Mouse (Mus musculus) embryonic fibroblast, embryonic 13.5 days (primary cell): Measurements from ENCODE around the gene Zfp950. TPM values are rescaled to one million over a fixed set of nuclear protein-coding genes. Genes with fewer than 3 reads are reported as not detected.
"Not testable (repeated sequence)": the region's sequence is repeated elsewhere in the genome, so short reads cannot be mapped to it uniquely, and the experiment has no call there.

Experiments
- H3K27ac ChIP-seq: 2 replicates; pipeline ENCODE4 v1.5.1; 2012; ENCODE audit warnings: low read length, control low read depth, inconsistent platforms; ENCODE audit not compliant: insufficient read depth
- H3K4me1 ChIP-seq: 2 replicates; pipeline ENCODE4 v1.6.1; 2011; ENCODE audit warnings: low read length; ENCODE audit not compliant: control insufficient read depth, insufficient read depth
- H3K4me3 ChIP-seq: 2 replicates; pipeline ENCODE4 v1.5.1; 2011; ENCODE audit warnings: mild to moderate bottlenecking, control low read depth, low read length; ENCODE audit not compliant: insufficient read depth
- CTCF ChIP-seq: IDR thresholded peaks from 2 replicates; pipeline ENCODE4 v1.5.1; 2011; ENCODE audit warnings: mild to moderate bottlenecking, control low read depth, low read length, moderate library complexity, borderline replicate concordance; ENCODE audit not compliant: insufficient read depth
- POLR2A ChIP-seq: IDR thresholded peaks from 2 replicates; pipeline ENCODE4 v1.6.1; 2011; ENCODE audit warnings: low read depth, mild to moderate bottlenecking, control low read depth, low read length, moderate library complexity
- polyA plus RNA-seq: library from polyadenylated mRNA; stranded (reverse); fragments of >200 nt; gene quantifications from 2 replicates; pipeline ENCODE4 v1.2.4, GENCODE M21; 2011; ENCODE audit warnings: low read depth; ENCODE audit not compliant: missing spikeins, insufficient read length

Zfp950 gene
- polyA plus RNA-seq, result 24.6 and 39.8 TPM in 2 replicates

DNA sequence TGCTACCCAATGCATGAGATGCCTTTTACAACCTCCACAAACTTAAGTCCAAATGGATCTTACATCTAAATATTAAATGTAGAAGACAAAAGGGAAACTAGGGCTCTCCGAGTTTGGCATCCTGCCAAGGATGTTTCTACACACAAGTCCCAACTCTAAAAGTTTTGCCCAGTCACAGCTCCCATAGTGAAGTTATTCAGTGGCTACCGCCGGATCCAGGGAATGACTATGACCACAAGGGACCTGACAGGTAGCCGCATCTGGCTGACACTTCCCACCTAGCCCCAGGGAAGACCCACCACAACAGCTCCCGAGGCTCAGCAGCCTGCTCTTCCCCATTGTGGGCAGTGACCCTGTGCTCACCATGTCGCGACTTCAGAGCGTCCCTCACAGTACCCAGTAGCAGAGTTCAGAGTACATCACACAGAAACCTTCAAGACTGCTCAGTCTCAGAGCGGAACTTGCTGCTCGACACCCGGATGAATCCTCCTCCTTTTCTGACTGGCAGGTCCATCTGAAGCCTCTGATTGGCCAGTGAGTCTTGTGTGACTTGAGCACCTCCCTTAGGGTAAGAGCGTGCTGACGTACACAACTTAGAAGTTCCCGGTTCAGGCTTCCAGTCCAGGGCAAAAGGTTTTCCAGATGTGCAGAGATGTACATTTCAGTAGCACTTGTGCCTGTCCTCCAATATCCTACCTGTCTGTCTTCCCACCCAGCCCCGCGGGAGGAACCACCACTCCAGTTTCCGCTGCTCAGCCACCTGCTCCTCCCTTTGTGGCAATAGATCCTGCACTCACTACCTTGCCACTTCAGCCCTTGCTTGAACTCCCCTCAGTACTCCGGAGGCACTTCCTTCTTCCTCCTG is at the start of gene Zfp950:
Gene Zfp950 (minus strand): TSS at position 499 of the 865 bp plus-strand sequence.
- H3K4me1 ChIP-seq, result 0 out of 2 replicates have a peak, but pooled peaks cover 3% of the 10 kb centered on the region
- no peak within 1 kb of the TSS for H3K27ac ChIP-seq
- H3K4me3 ChIP-seq, result peak within 1 kb of the TSS; percentile 92
- no peak for TF ChIP-seq CTCF
- peak; percentile 80 for TF ChIP-seq POLR2A

DNA sequence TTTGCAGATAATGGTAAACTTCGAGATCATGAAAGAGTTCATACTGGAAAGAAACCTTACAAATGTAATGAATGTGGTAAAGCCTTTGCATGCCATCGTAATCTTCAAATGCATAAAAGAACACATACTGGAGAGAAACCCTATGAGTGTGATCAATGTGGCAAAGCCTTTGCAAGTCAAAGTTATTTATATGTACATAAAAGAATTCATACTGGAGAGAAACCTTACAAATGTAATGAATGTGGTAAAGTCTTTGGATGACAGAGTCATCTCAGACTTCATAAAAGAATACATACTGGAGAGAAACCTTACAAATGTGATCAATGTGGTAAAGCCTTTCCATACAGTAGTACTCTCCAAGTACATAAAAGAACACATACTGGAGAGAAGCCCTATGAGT is 43.0 kb upstream of the Zfp950 start, which contains the start of gene Gm6020:
Gene Gm6020 (plus strand): TSS at position 301 of the 400 bp plus-strand sequence.
- not testable (repeated sequence) for H3K4me3 ChIP-seq, H3K27ac ChIP-seq, H3K4me1 ChIP-seq

DNA sequence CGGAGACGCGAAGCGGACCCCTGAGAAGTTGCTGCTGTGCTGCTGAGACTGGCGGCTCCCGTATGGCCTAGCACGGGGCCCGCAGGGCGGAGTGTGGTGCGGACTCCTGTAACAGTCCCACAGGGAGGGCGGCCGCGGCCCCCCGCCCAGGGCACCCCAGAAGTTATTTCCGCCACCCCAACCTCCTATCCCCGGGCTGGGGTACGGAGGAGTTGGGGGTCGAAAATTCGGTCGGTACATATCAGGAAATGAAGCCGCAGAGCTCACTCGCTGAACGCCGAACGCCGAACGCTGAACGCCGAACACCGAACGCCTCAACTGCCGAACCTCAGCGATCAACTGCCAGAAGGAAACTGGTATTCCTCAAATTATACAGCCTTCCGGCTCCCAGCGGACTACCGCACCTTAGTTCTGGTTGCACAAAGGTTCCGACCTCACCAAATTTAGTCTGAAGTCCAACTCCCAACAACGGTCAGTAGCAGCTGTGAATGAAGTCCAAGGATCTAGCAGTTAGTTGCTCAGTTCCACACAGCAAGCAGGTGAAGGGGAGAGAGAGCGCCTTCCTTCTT is 35.2 kb upstream of the Zfp950 start, which contains the start of gene Gm7102:
Gene Gm7102 (minus strand): TSS at position 554 of the 569 bp plus-strand sequence.
- Histone ChIP-seq H3K4me1 (no peaks in the 10 kb centered on the region), H3K27ac (no peak within 1 kb of the TSS), H3K4me3 (no peak within 1 kb of the TSS)
- TF ChIP-seq CTCF (no peak), POLR2A (no peak)

DNA sequence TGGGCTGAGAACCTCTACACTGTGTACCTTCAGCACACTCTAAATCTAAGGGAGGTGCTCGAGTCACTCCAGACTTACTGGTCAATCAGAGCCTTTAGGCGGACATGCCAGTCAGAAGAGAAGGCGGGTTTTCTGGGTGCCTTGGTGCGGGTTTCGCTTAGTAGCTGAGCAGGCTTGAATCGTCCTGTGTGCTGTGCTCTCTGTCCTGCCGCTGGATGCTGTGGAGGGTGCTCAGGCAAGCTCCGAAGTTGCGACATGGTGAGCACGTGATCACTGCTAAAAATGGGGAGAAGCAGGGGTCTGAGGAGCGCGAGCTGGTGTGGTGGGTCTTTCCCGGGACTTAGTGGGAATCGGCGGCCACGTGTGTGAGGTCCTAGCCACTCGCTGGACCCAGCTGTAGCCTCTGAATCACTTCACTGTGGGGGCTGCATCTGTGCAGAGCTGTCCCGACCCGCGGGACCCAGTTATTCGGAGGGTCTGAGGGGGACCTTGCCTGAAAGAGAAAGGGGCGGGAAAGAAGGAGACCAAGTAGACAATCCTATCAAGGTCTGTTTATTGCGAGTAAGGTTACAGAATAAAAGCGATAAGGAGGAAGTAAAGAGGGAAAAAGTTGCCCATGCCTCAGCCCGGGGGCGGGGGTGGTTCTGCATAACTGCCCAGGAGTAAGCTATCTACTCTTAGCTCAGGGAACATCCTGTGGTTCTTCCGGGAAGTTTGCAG is 11.2 kb upstream of the Zfp950 start:
- H3K4me3 ChIP-seq, result peak overlapping the region; percentile 23
- no peak overlapping the region for H3K27ac ChIP-seq
- H3K4me1 ChIP-seq, result no peaks in the 10 kb centered on the region
- no peak for TF ChIP-seq POLR2A
- TF ChIP-seq CTCF, result no peak

DNA sequence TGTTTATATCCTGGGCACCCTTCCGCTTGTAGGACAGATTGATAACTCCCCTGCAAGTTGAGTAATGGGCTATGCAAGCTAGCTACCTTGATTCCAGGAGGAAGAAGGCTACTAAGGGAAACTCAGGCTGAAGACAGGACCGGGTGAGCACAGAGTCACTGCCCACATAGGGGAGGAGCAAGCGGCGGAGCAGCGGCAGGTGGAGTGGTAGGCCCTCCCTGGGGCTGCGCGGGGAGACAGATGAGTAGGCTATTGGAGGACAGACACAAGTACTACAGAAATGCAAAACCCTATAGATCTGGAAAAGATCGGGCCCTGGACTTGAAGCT is 10.7 kb upstream of the Zfp950 start:
- Histone ChIP-seq H3K27ac (no peak overlapping the region), H3K4me1 (no peaks in the 10 kb centered on the region), H3K4me3 (peak overlapping the region; percentile 23)
- no peak for TF ChIP-seq POLR2A
- TF ChIP-seq CTCF, result no peak

DNA sequence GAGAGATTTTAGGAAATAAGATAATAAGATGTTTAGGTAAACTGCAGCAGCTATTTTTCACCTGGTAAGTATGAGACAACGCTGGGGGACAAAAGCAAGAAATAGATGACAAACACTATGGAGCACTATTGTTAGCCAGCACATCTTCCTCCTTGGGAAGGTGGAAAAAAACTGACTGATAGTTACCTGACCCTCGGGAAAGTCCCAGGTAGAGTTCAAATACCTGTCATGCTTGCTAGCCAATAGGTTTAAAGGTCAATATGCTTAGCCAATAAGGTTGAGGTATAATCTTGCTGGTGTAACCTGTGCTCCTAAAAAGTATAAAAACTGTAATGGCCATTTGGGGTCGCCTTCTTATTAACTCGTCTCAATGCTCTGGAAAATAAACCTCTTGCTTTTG is 659 bp upstream of the Zfp950 start:
- no peak for TF ChIP-seq POLR2A
- no peak for TF ChIP-seq CTCF
- no peak overlapping the region for H3K4me3 ChIP-seq
- H3K4me1 ChIP-seq, result 0 out of 2 replicates have a peak, but pooled peaks cover 3% of the 10 kb centered on the region
- no peak overlapping the region for H3K27ac ChIP-seq

DNA sequence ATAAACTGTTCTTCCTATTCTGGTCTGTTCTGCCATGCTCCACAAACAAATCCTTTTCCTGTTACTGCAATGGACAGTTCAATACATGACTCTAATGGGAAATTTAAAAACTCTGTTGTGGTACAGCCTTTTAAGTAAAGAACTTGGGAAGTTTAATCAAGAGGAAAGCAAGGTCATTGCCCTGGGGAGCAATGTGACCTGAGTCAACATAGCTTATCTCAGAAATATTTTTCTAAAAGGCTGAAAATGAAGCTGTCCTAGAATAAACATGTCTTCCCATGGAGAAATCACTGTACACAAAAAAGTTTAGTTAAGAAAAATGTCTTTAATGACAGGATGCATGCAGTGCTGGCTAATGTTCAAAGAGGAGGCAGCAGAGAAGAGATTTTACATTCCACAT is 2.0 kb downstream of the Zfp950 start:
- H3K4me3 ChIP-seq, result no peak overlapping the region
- no peak overlapping the region for H3K27ac ChIP-seq
- TF ChIP-seq CTCF (no peak), POLR2A (no peak)
- 0 out of 2 replicates have a peak, but pooled peaks cover 3% of the 10 kb centered on the region for H3K4me1 ChIP-seq

DNA sequence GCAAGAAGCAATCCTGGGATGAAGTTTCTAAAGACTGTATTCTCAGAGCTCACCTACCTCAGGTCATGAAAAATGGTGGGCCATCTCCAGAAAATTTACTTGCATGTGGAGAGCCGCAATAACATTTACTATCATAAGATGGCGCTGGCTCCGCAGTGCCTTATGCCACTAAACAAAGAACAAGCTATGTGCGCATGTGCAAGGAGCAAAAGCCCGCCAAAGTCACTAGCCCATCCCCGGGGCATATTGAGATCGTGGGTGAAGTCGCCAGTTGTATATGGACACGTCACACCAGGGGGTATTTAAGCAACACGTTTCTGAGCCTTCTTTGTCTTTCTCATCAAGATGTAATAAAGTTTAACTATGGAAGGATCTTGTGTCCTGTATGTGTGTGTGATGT is 9.5 kb downstream of the Zfp950 start:
- Histone ChIP-seq H3K4me1 (no peaks in the 10 kb centered on the region), H3K27ac (no peak overlapping the region), H3K4me3 (no peak overlapping the region)
- TF ChIP-seq POLR2A (no peak), CTCF (no peak)

DNA sequence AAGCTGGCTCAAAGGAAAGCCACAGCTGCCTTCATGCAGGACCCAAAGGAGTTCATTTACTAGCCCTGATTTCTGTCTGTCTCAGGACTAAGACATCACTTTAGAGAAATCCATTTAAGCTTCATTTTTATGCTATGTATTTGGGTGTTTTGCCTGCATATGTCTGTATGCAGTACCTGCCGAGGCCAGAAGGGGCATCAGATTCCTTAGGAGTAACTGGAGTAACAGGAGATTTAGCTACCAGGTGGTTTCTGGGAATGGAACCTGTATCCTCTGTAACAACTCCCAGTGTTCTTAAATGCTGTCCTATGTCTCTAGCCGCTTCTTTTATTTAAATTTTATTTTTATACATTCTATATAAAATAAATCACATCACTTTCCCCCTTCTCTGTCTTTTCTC is 30.5 kb downstream of the Zfp950 start:
- TF ChIP-seq CTCF (no peak), POLR2A (no peak)
- H3K4me3 ChIP-seq, result no peak overlapping the region
- no peak overlapping the region for H3K27ac ChIP-seq
- no peaks in the 10 kb centered on the region for H3K4me1 ChIP-seq
